Mouse (Mus musculus) left cerebral cortex, postnatal 10 days (tissue): Measurements from ENCODE around the gene Ccng2. TPM values are rescaled to one million over a fixed set of nuclear protein-coding genes. Genes with fewer than 3 reads are reported as not detected.

Experiments
- DNase-seq, 2 experiments: peaks; one replicate each; pipeline ENCODE4 v3.0.0; 2021 to 2022; ENCODE audit warnings: low spot score in 2 of 2, mixed read lengths in 1 of 2; ENCODE audit errors: extremely low spot score in 1 of 2
- intact Hi-C: fragments of 180-260 bp; cut with DNase I; formaldehyde crosslinking; loops from one replicate; pipeline ENCODE4 v1.15.1; 2025
- total RNA-seq, 2 experiments: library from RNA; stranded (reverse); gene quantifications; 2 replicates each; pipeline ENCODE4 v1.2.3; 2021

Gene Ccng2
- total RNA-seq, 2 experiments from 2014 or later, result 31.5 to 35.9 TPM

GRCm38 (mm10) chr5:93308909-93309308, 41.9 kb downstream of the Ccng2 start:
- no peak for DNase-seq
- intact Hi-C loops, result no loop called here

DNA sequence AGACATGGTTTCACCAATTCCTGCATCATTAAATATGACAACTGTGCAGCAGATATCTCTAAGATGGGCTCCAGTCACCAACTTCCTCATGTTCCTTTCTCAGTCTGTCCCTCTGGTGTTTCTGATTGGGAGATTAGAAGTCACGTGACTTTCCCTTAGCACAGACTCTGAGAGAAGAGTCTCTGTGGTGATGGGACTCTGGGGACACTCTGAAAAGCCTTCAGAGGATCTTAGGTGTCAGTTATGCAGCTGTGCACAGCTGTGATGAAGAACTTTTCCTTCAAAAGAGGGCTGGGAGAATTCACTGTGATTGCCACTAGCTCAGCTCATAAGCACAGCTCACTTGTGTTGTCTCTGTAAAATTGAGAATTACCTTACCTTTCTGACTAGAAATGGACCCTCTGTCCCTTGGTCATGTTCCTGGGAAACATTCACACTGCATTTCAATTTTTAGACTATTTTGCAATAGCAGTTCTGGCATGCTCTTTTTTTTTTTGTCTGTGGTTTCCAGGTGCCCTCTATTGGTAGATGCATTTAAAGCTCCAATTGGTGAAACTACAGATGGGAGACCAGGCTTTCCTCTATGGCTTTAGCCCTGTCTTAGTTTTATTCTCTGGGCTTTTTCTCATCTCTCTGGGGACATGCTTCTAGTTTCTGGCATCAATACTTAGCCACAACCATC, 56.4 kb downstream of the Ccng2 start:
- intact Hi-C loops, result loop anchor here (5.0 kb wide), 1 partner anchor 121 kb away; no protein-coding TSS in a partner anchor
- DNase-seq, result no peak

Other genes with a start within 250 kb of the Ccng2 start
- 1 to 10 TPM; 3.0 to 3.5 TPM for gene Sowahb, start 222.2 kb upstream of the Ccng2 start, total RNA-seq
- gene Sept11, start 173.8 kb upstream of the Ccng2 start, total RNA-seq, result 100 to 1,000 TPM; 198 to 200 TPM
- gene Ccni, start 60.8 kb upstream of the Ccng2 start, total RNA-seq, result 100 to 1,000 TPM; 312 to 335 TPM
- under 1 TPM in 1 of 2 experiments, not detected in 1; 0.95 TPM for gene 2010109A12Rik, start 60.7 kb upstream of the Ccng2 start, total RNA-seq